Mouse (Mus musculus): ENCODE data around the gene Cyp27a1. TPM values are rescaled to one million over a fixed set of nuclear protein-coding genes. Genes with fewer than 3 reads are reported as not detected.
A peak's percentile ranks its signal among the peaks of the same experiment; 100 is the strongest.

The Cyp27a1 gene
- polyA plus RNA-seq, 1 experiment from 2014 or later: 8.9 TPM

GRCm38 (mm10) chr1:74713859-74714730, 721 bp downstream of the Cyp27a1 start:
- H3K9ac ChIP-seq (ENCODE audit: low read depth, low read length): peak overlapping the region; percentile 55
- H3K9me3 ChIP-seq (replicated peaks; ENCODE audit: control insufficient read depth, low read length): no peaks in the 10 kb centered on the region
- 23% methylated on average over 12 of the region's 12 CpGs for WGBS (ENCODE audit: insufficient replicate concordance)
- no peaks in the 10 kb centered on the region for H3K4me1 ChIP-seq (ENCODE audit: control insufficient read depth, low read depth, low read length)
- no peak for ATAC-seq (ENCODE audit: low read depth)
- no peaks in the 10 kb centered on the region for H3K36me3 ChIP-seq (ENCODE audit: control insufficient read depth, insufficient read depth)
- no peak overlapping the region for H3K27ac ChIP-seq (ENCODE audit: low read length)
- H3K27me3 ChIP-seq (ENCODE audit: control insufficient read depth, insufficient read depth, low read depth, low read length): peaks cover 11% of the 10 kb centered on the region
- H3K4me3 ChIP-seq (ENCODE audit: low read depth, low read length): peak overlapping the region; percentile 55
- peak overlapping the region; percentile 65 for H3K4me2 ChIP-seq (ENCODE audit: low read depth, low read length)

- no peak overlapping the region for H3K27ac ChIP-seq (ENCODE audit: low read length)
- H3K36me3 ChIP-seq (ENCODE audit: control insufficient read depth, insufficient read depth): no peaks in the 10 kb centered on the region
- no peaks in the 10 kb centered on the region for H3K9me3 ChIP-seq (replicated peaks; ENCODE audit: control insufficient read depth, low read length)
- H3K27me3 ChIP-seq (ENCODE audit: control insufficient read depth, insufficient read depth, low read depth, low read length): peaks cover 11% of the 10 kb centered on the region
- H3K9ac ChIP-seq (ENCODE audit: low read depth, low read length): no peak overlapping the region
- ATAC-seq (ENCODE audit: low read depth): no peak
- 13% methylated on average over 2 of the region's 2 CpGs for WGBS (ENCODE audit: insufficient replicate concordance)
- no peak overlapping the region for H3K4me3 ChIP-seq (ENCODE audit: low read depth, low read length)
- H3K4me1 ChIP-seq (ENCODE audit: control insufficient read depth, low read depth, low read length): no peaks in the 10 kb centered on the region
- H3K4me2 ChIP-seq (ENCODE audit: low read depth, low read length): no peak overlapping the region
Observed at GRCm38 (mm10) chr1:74714967-74715366, 1.6 kb downstream of the Cyp27a1 start.

DNA sequence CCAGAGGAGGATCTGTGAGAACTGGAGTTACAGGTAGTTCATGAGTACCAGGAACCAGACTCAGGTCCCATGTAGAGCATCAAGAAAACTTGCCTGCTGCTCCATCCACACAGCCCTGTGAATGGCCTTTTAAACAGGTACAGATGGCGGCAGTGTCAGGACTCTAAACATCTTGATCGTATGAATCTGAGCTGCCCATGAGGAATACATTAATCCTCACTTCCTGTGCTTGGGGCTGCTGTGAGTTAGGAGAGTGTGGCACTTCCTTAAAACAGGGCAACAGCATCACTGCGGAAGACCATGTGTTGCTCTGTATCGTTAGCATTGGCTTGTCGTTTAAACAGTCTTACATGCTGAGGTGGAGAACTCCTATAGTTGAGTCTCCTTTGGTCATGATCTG, 2.1 kb downstream of the Cyp27a1 start:
- Histone ChIP-seq H3K4me1 (ENCODE audit: control insufficient read depth, low read depth, low read length) (no peaks in the 10 kb centered on the region), H3K4me3 (ENCODE audit: low read depth, low read length) (no peak overlapping the region), H3K9me3 (replicated peaks; ENCODE audit: control insufficient read depth, low read length) (no peaks in the 10 kb centered on the region), H3K27ac (ENCODE audit: low read length) (no peak overlapping the region), H3K9ac (ENCODE audit: low read depth, low read length) (no peak overlapping the region), H3K36me3 (ENCODE audit: control insufficient read depth, insufficient read depth) (no peaks in the 10 kb centered on the region), H3K4me2 (ENCODE audit: low read depth, low read length) (no peak overlapping the region), H3K27me3 (ENCODE audit: control insufficient read depth, insufficient read depth, low read depth, low read length) (peaks cover 11% of the 10 kb centered on the region)
- ATAC-seq (ENCODE audit: low read depth): no peak
- 41% methylated on average over 5 of the region's 5 CpGs for WGBS (ENCODE audit: insufficient replicate concordance)

DNA sequence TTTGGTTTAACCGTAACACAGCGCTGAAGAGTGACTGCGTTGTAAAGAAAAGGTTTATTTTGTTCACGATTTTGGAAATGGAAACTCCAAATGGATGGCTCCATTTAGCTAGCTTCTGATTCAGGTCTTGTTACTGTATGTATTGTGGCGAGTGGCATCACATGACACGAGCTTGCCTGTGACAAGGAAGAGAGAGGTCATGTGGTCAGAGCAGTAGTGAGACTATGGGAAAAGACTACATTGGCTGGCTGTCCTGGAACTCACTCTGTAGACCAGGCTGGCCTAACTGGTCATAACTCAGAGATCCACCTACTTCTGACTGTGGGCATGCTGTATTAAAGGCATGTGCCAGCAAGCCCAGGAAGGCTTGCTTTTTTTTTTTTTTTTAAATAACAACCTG, 2.5 kb downstream of the Cyp27a1 start:
- H3K27me3 ChIP-seq (ENCODE audit: control insufficient read depth, insufficient read depth, low read depth, low read length): peaks cover 11% of the 10 kb centered on the region
- H3K27ac ChIP-seq (ENCODE audit: low read length): no peak overlapping the region; the same call in 1 of the 2 replicates
- no peak overlapping the region for H3K9ac ChIP-seq (ENCODE audit: low read depth, low read length)
- no peak overlapping the region for H3K4me2 ChIP-seq (ENCODE audit: low read depth, low read length)
- WGBS (ENCODE audit: insufficient replicate concordance): 70% methylated on average over 6 of the region's 6 CpGs
- no peak for ATAC-seq (ENCODE audit: low read depth)
- H3K4me1 ChIP-seq (ENCODE audit: control insufficient read depth, low read depth, low read length): no peaks in the 10 kb centered on the region
- H3K36me3 ChIP-seq (ENCODE audit: control insufficient read depth, insufficient read depth): no peaks in the 10 kb centered on the region
- no peaks in the 10 kb centered on the region for H3K9me3 ChIP-seq (replicated peaks; ENCODE audit: control insufficient read depth, low read length)
- H3K4me3 ChIP-seq (ENCODE audit: low read depth, low read length): no peak overlapping the region

DNA sequence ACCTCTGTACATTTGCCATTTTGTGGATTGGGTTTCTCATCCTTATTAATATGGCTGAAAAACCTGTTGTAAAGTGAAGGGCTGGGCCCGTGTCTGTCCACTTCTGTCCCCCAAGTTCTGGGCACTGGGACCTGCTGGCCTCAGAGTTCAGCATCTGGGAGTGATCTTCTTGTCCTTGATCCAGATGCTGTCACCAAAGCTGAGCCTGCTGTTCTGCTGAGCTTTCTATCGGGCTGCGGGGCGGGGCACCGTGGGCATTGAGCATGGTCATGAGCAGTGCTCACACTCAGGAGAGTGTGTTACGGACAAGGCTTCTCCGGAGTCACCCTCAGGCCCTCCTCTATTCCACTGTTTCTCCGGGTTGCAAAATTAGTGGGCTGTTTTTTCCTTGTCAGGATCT, 4.7 kb downstream of the Cyp27a1 start:
- 74% methylated on average over 8 of the region's 8 CpGs for WGBS (ENCODE audit: insufficient replicate concordance)
- Histone ChIP-seq H3K4me2 (ENCODE audit: low read depth, low read length) (no peak overlapping the region), H3K27me3 (ENCODE audit: control insufficient read depth, insufficient read depth, low read depth, low read length) (peaks cover 11% of the 10 kb centered on the region), H3K4me1 (ENCODE audit: control insufficient read depth, low read depth, low read length) (no peaks in the 10 kb centered on the region), H3K27ac (ENCODE audit: low read length) (no peak overlapping the region), H3K36me3 (ENCODE audit: control insufficient read depth, insufficient read depth) (no peaks in the 10 kb centered on the region), H3K9me3 (replicated peaks; ENCODE audit: control insufficient read depth, low read length) (no peaks in the 10 kb centered on the region), H3K4me3 (ENCODE audit: low read depth, low read length) (no peak overlapping the region), H3K9ac (ENCODE audit: low read depth, low read length) (no peak overlapping the region)
- no peak for ATAC-seq (ENCODE audit: low read depth)

- no peak for ATAC-seq (ENCODE audit: low read depth)
Observed at GRCm38 (mm10) chr1:74719281-74719680, 5.9 kb downstream of the Cyp27a1 start.

GRCm38 (mm10) chr1:74721657-74722056, 8.3 kb downstream of the Cyp27a1 start:
- 44% methylated on average over 6 of the region's 6 CpGs for WGBS (ENCODE audit: insufficient replicate concordance)
- Histone ChIP-seq H3K27me3 (ENCODE audit: control insufficient read depth, insufficient read depth, low read depth, low read length) (no peaks in the 10 kb centered on the region), H3K36me3 (ENCODE audit: control insufficient read depth, insufficient read depth) (no peaks in the 10 kb centered on the region), H3K27ac (ENCODE audit: low read length) (no peak overlapping the region), H3K4me3 (ENCODE audit: low read depth, low read length) (no peak overlapping the region), H3K4me1 (ENCODE audit: control insufficient read depth, low read depth, low read length) (no peaks in the 10 kb centered on the region), H3K9ac (ENCODE audit: low read depth, low read length) (no peak overlapping the region), H3K4me2 (ENCODE audit: low read depth, low read length) (no peak overlapping the region), H3K9me3 (replicated peaks; ENCODE audit: control insufficient read depth, low read length) (no peaks in the 10 kb centered on the region)
- ATAC-seq (ENCODE audit: low read depth): peak; percentile 37; the same call in 1 of the 2 replicates

More at GRCm38 (mm10) chr1:74719281-74719680, 5.9 kb downstream of the Cyp27a1 start:
- H3K9me3 ChIP-seq (replicated peaks; ENCODE audit: control insufficient read depth, low read length): no peaks in the 10 kb centered on the region
- WGBS (ENCODE audit: insufficient replicate concordance): 38% methylated on average over 3 of the region's 3 CpGs
- H3K4me2 ChIP-seq (ENCODE audit: low read depth, low read length): no peak overlapping the region
- H3K9ac ChIP-seq (ENCODE audit: low read depth, low read length): no peak overlapping the region
- no peaks in the 10 kb centered on the region for H3K36me3 ChIP-seq (ENCODE audit: control insufficient read depth, insufficient read depth)
- no peak overlapping the region for H3K27ac ChIP-seq (ENCODE audit: low read length)
- 0 out of 2 replicates have a peak, but pooled peaks cover 1% of the 10 kb centered on the region for H3K27me3 ChIP-seq (ENCODE audit: control insufficient read depth, insufficient read depth, low read depth, low read length)
- no peaks in the 10 kb centered on the region for H3K4me1 ChIP-seq (ENCODE audit: control insufficient read depth, low read depth, low read length)
- H3K4me3 ChIP-seq (ENCODE audit: low read depth, low read length): no peak overlapping the region

DNA sequence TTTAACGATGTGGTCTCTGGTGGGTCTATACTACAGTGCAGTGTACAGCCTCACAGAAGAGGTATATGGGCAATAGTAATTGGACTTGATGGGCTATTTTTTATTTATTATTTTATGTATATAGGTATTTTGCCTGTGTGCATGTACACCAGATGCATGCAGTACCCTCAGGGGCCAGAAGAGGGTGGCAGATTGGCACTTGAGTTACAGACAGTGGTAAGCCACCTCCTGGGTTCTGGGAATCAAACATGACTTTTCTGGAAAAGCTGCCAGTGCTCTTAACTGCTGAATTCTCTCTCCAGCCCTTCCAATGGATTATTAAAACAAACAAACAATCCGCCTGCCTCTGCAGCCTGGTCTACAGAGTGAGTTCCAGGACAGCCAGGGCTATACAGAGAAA, 10.4 kb downstream of the Cyp27a1 start:
- Histone ChIP-seq H3K27ac (ENCODE audit: low read length) (no peak overlapping the region), H3K9ac (ENCODE audit: low read depth, low read length) (no peak overlapping the region), H3K27me3 (ENCODE audit: control insufficient read depth, insufficient read depth, low read depth, low read length) (no peaks in the 10 kb centered on the region), H3K9me3 (replicated peaks; ENCODE audit: control insufficient read depth, low read length) (no peaks in the 10 kb centered on the region), H3K4me2 (ENCODE audit: low read depth, low read length) (no peak overlapping the region), H3K4me1 (ENCODE audit: control insufficient read depth, low read depth, low read length) (no peaks in the 10 kb centered on the region), H3K4me3 (ENCODE audit: low read depth, low read length) (no peak overlapping the region), H3K36me3 (ENCODE audit: control insufficient read depth, insufficient read depth) (no peaks in the 10 kb centered on the region)
- 56% methylated on average over 2 of the region's 2 CpGs for WGBS (ENCODE audit: insufficient replicate concordance)
- ATAC-seq (ENCODE audit: low read depth): no peak

DNA sequence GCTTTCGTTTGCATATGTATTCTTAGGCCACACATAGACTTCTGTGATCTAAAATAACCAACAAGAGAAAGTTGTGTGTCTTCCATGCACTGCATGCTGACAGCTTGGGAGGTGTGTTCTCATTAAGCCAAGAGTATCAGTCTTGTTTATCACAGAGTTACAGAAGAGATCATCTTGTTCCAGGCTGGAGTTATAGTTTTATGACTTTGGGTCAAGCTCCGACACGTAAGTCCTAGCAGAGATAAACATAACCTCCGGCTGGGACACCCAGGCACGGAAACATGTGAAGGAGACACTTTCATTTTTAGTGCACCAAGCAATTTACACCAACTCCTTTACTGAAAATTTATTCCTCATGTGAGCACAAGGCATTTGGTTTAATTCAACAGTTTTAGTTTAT, 12.7 kb downstream of the Cyp27a1 start:
- no peak for ATAC-seq (ENCODE audit: low read depth)
- H3K27me3 ChIP-seq (ENCODE audit: control insufficient read depth, insufficient read depth, low read depth, low read length): no peaks in the 10 kb centered on the region

More for the DNA sequence above, 12.7 kb downstream of the Cyp27a1 start:
- no peaks in the 10 kb centered on the region for H3K4me1 ChIP-seq (ENCODE audit: control insufficient read depth, low read depth, low read length)
- no peak overlapping the region for H3K27ac ChIP-seq (ENCODE audit: low read length)
- no peak overlapping the region for H3K9ac ChIP-seq (ENCODE audit: low read depth, low read length)
- H3K9me3 ChIP-seq (replicated peaks; ENCODE audit: control insufficient read depth, low read length): no peaks in the 10 kb centered on the region
- no peak overlapping the region for H3K4me2 ChIP-seq (ENCODE audit: low read depth, low read length)
- H3K36me3 ChIP-seq (ENCODE audit: control insufficient read depth, insufficient read depth): no peaks in the 10 kb centered on the region
- no peak overlapping the region for H3K4me3 ChIP-seq (ENCODE audit: low read depth, low read length)
- 62% methylated on average over 5 of the region's 5 CpGs for WGBS (ENCODE audit: insufficient replicate concordance)

All from liver, embryonic 16.5 days (tissue).